Mouse (Mus musculus) small intestine, adult 2 months (tissue): ENCODE data around the gene Aifm2. TPM values are rescaled to one million over a fixed set of nuclear protein-coding genes. Genes with fewer than 3 reads are reported as not detected.

Source experiments
- H3K27ac ChIP-seq: fragments of 200-500 bp; 2 replicates; pipeline ENCODE4 v1.5.1; 2012; ENCODE audit warnings: low read depth, low read length, control low read depth, inconsistent platforms; ENCODE audit not compliant: insufficient read depth
- H3K27me3 ChIP-seq: fragments of 200-500 bp; 2 replicates; pipeline ENCODE4 v1.6.1; 2012; ENCODE audit warnings: mild to moderate bottlenecking, moderate library complexity, low read length, inconsistent platforms; ENCODE audit not compliant: control insufficient read depth, insufficient read depth
- H3K36me3 ChIP-seq: fragments of 200-500 bp; 2 replicates; pipeline ENCODE4 v1.6.1; 2012; ENCODE audit warnings: mild to moderate bottlenecking, low read length, control low read depth, inconsistent platforms; ENCODE audit not compliant: control insufficient read depth, insufficient read depth
- H3K4me1 ChIP-seq: fragments of 200-500 bp; 2 replicates; pipeline ENCODE4 v1.6.1; 2012; ENCODE audit warnings: low read length, inconsistent platforms, mixed read lengths; ENCODE audit not compliant: control insufficient read depth, insufficient read depth, insufficient read length
- H3K4me3 ChIP-seq: fragments of 200-500 bp; 2 replicates; pipeline ENCODE4 v1.5.1; 2012; ENCODE audit warnings: low read depth, mild to moderate bottlenecking, control low read depth, inconsistent platforms, low read length, moderate library complexity
- CTCF ChIP-seq: fragments of 200-500 bp; IDR thresholded peaks from 2 replicates; pipeline ENCODE4 v1.5.1; 2012; ENCODE audit warnings: low read depth, mild to moderate bottlenecking, control low read depth, inconsistent platforms, low read length, moderate library complexity, mixed read lengths; ENCODE audit not compliant: insufficient replicate concordance, insufficient read length; ENCODE audit errors: extremely low read depth
- POLR2A ChIP-seq: fragments of 200-500 bp; IDR thresholded peaks from 2 replicates; pipeline ENCODE4 v1.6.1; 2012; ENCODE audit warnings: low read depth, mild to moderate bottlenecking, control low read depth, inconsistent platforms, low read length, moderate library complexity
- WGBS: fragments of 180-500 bp; shearing (Covaris S2); methylation state at CpG from one replicate; pipeline ENCODE4 v1.1.7; 2018; 5-methylcytosine and 5-hydroxymethylcytosine counted together
- polyA plus RNA-seq: library from polyadenylated mRNA; depleted of rRNA; stranded (reverse); fragments of >200 nt; gene quantifications from 2 replicates; pipeline ENCODE4 v1.2.3, GENCODE M21; 2012

Gene Aifm2
- polyA plus RNA-seq, 1 experiment, result 6.7 TPM

- Histone ChIP-seq H3K4me3 (no peak overlapping the region), H3K27me3 (no peaks in the 10 kb centered on the region), H3K4me1 (0 out of 2 replicates have a peak, but pooled peaks cover 2% of the 10 kb centered on the region), H3K36me3 (no peaks in the 10 kb centered on the region), H3K27ac (no peak overlapping the region)
- TF ChIP-seq POLR2A (no peak), CTCF (no peak)
- 64% methylated on average over 9 of the region's 9 CpGs for WGBS
These were observed 35.0 kb downstream of the Aifm2 start for GRCm38 (mm10) chr10:61750014-61750413.

GRCm38 (mm10) chr10:61751534-61752219 is 36.6 kb downstream of the Aifm2 start:
- Histone ChIP-seq H3K27ac (peak overlapping the region; percentile 15; the same call in 1 of the 2 replicates), H3K36me3 (no peaks in the 10 kb centered on the region), H3K27me3 (no peaks in the 10 kb centered on the region), H3K4me3 (no peak overlapping the region), H3K4me1 (0 out of 2 replicates have a peak, but pooled peaks cover 2% of the 10 kb centered on the region)
- TF ChIP-seq CTCF (no peak), POLR2A (no peak)
- WGBS, result 60% methylated on average over 20 of the region's 20 CpGs

DNA sequence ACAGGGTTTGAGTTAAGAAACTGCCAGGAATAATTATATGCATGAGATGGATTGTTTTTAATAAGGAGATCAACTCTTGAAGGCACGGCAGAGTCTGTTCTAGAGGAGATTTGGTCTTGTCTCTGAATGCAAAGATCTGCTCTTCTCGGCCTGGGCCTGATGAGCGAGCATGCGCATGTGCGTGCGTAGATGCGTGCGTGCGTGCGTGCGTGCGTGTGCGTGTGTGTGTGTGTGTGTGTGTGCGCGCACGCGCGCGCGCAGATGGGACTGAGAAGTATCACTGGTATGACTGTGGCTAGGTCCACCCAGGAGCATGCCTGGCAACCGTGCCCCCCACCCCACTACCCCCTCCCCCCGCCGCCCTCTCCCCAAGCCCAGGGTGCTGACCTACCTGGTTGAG is 38.0 kb downstream of the Aifm2 start:
- 97% methylated on average over 23 of the region's 23 CpGs for WGBS
- no peak for TF ChIP-seq POLR2A
- no peak for TF ChIP-seq CTCF

GRCm38 (mm10) chr10:61757022-61757421 is 42.0 kb downstream of the Aifm2 start:
- no peaks in the 10 kb centered on the region for H3K36me3 ChIP-seq
- H3K4me3 ChIP-seq, result no peak overlapping the region
- H3K4me1 ChIP-seq, result 0 out of 2 replicates have a peak, but pooled peaks cover 4% of the 10 kb centered on the region
- no peak for TF ChIP-seq CTCF
- TF ChIP-seq POLR2A, result no peak
- H3K27me3 ChIP-seq, result no peaks in the 10 kb centered on the region
- WGBS, result 73% methylated on average over 14 of the region's 14 CpGs
- H3K27ac ChIP-seq, result no peak overlapping the region

More for the DNA sequence above, 38.0 kb downstream of the Aifm2 start:
- H3K27me3 ChIP-seq, result no peaks in the 10 kb centered on the region
- H3K36me3 ChIP-seq, result no peaks in the 10 kb centered on the region
- 0 out of 2 replicates have a peak, but pooled peaks cover 2% of the 10 kb centered on the region for H3K4me1 ChIP-seq
- no peak overlapping the region for H3K27ac ChIP-seq
- no peak overlapping the region for H3K4me3 ChIP-seq

GRCm38 (mm10) chr10:61758904-61759303 is 43.8 kb downstream of the Aifm2 start:
- Histone ChIP-seq H3K4me3 (no peak overlapping the region), H3K27me3 (no peaks in the 10 kb centered on the region), H3K36me3 (no peaks in the 10 kb centered on the region), H3K27ac (peak overlapping the region; percentile 21; the same call in 1 of the 2 replicates), H3K4me1 (0 out of 2 replicates have a peak, but pooled peaks cover 4% of the 10 kb centered on the region)
- no peak for TF ChIP-seq CTCF
- no peak for TF ChIP-seq POLR2A
- 92% methylated on average over 2 of the region's 2 CpGs for WGBS

DNA sequence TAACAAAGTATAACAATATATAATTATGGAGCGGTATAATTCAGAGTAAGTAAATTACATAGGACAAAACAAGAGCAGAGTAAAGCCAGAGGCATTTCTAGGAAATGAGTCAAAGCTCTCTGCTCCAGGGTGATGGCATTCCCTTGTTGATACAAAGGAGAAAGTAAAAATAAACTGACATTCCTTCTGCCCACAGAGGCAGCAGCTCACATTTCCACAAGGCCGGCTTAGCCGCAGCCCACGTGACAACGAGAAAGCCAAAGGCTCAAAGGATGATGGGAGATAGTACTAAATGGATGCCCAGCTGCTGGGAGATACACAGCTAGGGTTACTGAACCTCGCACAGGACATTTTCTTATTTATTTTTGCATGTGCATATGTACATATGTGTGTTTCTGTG is 44.8 kb downstream of the Aifm2 start:
- WGBS, result 57% methylated on average over 6 of the region's 6 CpGs
- TF ChIP-seq POLR2A (no peak), CTCF (no peak)
- Histone ChIP-seq H3K4me1 (0 out of 2 replicates have a peak, but pooled peaks cover 4% of the 10 kb centered on the region), H3K36me3 (no peaks in the 10 kb centered on the region), H3K27ac (peak overlapping the region; percentile 15; the same call in 1 of the 2 replicates), H3K4me3 (no peak overlapping the region), H3K27me3 (no peaks in the 10 kb centered on the region)

GRCm38 (mm10) chr10:61764689-61765088 is 49.6 kb downstream of the Aifm2 start:
- no peak overlapping the region for H3K4me3 ChIP-seq
- WGBS, result 74% methylated on average over 8 of the region's 8 CpGs
- no peak overlapping the region for H3K27ac ChIP-seq
- TF ChIP-seq CTCF (no peak), POLR2A (no peak)
- H3K4me1 ChIP-seq, result no peaks in the 10 kb centered on the region
- no peaks in the 10 kb centered on the region for H3K36me3 ChIP-seq
- H3K27me3 ChIP-seq, result no peaks in the 10 kb centered on the region
